Mouse (Mus musculus): ENCODE results near the gene Tcp1. TPM values are rescaled to one million over a fixed set of nuclear protein-coding genes. Genes with fewer than 3 reads are reported as not detected.

Tcp1 gene
- 90.3 and 93.7 TPM in 2 replicates for total RNA-seq (2023)

DNA sequence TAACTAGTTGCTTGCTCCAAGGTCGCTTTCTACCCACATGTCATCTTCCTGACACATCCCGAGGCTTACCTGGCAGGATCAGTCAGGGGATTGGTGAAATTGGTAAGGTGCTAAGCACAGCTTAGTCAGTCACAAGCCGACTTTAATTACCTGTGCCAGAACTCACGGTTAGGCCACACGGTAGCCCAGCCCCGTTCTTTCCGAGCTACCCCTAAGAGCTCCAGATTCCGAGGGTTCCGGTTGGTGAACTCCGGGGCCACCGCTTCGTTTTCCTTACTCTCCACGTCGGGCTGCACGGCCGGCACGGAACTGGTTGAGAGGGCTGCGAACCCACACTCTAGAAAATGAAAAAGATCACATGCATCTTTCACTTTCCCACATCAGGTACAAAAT lies at the start of gene Tcp1:
Gene Tcp1, plus strand, starts transcription at position 214 of the 393 bp plus-strand sequence.

DNA sequence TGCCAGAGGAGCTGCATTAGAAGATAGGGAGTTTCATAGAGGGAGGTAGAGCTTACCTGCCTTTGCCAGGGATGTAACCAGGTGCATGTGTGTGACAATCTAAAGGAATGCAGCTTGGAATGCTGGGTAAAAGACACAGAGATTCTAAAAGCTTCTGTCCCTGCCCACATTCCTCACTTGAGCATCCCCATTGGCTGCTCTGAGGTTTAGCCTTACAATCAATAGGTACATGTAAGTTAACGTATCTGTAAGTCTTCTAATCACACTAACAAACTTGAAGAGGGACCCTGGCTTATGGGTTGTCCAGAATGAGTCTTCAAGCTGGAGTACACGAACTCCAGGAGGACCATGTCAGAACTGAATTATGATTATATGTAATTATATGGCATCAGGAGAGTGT lies 47.5 kb upstream of the Tcp1 start, which contains the start of gene Mas1:
Gene Mas1, minus strand, starts transcription at position 101 of the 400 bp plus-strand sequence.

DNA sequence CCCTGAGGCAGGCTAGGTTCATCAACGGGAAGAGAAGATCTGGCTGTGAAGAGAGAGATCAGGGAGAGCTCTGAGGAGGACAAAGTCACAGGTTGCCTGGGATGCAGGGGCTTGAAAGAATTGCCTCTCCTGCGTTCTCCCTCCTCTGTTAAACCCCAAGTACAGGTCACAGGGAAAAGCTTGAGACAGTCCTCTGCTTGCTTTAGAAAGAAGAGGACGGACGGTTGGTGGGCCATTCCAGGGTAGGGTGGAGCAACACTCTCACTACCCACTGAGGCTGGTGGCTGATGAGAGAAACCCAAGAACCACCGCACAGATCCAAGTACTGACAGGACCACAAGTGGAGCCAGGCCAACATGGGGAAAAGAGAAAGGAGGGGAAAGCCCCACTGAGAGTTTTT lies 39.8 kb upstream of the Tcp1 start, which contains the start of gene Mrgprh:
Gene Mrgprh, plus strand, starts transcription at position 301 of the 400 bp plus-strand sequence.

DNA sequence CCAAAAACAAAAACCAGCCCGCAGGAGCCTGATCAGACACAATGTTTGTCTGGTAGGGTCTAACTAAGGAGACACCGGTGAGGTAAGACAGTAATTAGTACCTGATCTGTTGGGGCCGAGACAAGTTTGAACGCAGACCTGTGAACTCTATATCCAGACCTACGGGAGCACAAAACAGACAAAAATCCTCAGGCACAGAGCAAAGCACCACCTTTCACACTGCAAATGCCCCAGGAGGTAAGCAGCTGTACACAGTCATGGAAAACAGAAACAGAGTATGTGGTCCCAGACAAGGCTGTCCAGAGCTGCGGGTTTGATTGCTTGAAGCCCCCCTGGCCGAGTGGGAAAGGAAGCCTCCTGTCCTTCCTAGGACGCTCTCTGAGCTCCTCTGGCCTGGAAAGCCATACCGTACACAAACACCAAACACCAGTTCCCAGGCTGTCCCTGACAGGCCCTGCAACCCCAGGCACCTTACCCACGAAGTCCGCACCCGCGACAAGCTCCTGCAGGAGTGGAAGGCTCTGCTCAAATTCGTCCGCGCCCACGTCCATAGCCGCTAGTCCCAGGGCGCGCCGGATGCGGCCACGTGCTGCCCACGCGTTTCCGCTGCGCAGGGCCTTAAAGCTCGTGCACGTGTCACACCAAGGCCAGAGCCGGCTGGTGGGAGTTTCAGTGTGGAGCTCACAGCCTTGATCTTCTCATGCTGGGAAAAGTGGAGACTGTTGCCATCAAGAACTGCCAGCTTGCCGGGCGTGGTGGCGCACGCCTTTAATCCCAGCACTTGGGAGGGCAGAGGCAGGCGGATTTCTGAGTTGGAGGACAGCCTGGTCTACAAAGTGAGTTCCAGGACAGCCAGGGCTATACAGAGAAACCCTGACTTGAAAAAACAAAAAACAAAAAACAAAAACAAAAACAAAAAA lies 5.9 kb upstream of the Tcp1 start, which contains the start of gene Pnldc1:
Gene Pnldc1, minus strand, starts transcription at position 870 of the 920 bp plus-strand sequence.

DNA sequence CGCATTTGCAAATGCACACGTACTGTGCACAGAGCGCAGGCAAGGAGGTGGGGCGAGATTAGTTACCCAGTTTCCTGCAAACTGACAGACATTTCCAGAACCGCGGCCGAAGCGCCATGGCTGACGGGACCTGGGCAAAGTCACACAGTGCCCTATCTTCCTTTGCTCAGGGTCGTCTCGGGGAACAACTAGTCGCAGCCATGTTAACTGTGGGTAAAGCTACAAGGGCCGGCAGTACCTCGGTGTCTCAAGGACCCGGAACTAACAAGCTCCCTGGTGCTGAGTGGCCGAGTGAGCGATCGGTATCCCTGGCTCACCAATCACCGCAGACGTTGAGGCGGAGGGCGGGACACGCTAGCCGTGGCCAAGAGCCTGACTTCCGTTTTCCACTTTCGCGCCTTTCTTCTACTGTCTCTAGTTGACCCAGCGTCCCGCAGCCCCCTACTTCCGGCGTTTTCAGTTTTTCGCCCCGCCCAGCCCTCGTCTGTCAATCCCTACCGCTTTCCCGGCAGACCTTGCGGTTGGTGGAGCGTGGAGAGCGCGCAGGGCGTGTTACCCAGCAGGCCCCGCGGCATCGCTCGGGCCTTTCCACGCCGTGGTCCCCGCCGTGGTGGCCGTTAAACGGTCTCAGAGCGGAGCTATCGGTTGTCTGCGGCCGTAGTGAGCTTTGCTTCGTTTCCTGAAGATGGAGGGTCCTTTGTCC lies 531 bp downstream of the Tcp1 start, which contains the start of gene Mrpl18:
Gene Mrpl18, minus strand, starts transcription at position 465 of the 703 bp plus-strand sequence.

DNA sequence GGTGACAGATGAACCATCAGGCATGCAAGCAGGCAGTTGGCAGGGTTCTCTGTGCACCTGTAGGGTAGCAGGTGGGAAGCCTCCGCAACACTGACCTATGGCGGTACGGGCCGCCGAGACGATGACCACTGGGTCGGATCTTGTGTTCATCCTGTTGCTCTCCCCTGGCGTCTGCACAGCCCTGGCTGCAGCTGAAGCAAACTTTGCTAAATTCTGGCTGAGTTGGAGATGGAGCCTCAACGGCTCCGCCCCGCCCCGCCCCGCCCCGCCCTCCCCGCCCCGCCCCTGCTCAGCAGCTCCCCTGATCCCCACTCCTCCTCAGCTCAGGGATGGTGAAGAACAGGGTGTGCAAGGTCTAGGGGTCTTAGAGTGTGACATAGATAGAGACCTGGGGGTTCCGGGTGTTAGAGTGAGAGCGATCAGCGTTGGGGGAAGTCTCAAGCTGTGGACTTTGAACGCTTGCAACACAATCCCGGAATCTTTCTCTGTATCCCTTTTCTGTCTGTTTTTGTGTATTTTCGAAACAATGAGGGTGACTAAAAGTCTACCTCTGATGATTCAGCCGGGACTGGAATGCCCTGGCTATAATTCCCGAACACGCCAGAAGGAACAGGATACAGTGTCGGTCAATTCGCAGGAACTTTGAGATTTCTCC lies 24.8 kb downstream of the Tcp1 start, which contains the start of gene Acat3:
Gene Acat3, minus strand, starts transcription at position 450 of the 655 bp plus-strand sequence.

DNA sequence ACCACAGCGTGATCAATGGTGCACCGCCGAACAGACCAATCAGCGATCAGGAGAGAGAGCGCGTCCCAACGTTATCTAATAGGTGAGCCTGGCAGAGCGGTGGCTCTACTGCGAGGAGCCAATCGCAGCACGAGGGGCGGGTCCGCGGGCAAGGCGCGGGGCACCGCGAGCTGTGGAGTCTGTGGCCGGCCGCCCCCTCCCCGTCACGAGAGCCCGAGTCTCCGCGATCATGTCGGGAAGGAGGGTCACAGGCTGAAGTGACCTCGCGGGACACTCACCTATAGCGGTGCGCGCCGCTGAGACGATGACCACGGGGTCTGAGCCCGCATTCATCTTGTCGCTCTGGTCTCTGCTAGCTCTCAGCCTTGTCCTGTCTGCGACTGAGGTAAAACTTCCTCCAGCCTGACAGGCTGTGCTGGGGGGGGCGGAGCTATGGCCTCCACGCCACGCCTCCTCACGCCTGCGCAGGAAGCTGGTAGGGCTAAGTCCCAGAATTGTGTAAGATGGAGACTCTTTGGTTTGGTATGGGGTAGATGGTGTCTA lies 44.9 kb downstream of the Tcp1 start, which contains the start of gene Acat2:
Gene Acat2, minus strand, starts transcription at position 417 of the 543 bp plus-strand sequence.

Other genes with a start within 250 kb of the Tcp1 start
- gene Slc22a1, start 239.9 kb upstream of the Tcp1 start, total RNA-seq (2023): not detected in 2 replicates
- 25.6 and 28.2 TPM in 2 replicates for gene Igf2r, start 146.0 kb upstream of the Tcp1 start, total RNA-seq (2023)
- not detected in 2 replicates for gene Mas1, start 47.6 kb upstream of the Tcp1 start, total RNA-seq (2023)
- not detected in 2 replicates for gene Mrgprh, start 39.7 kb upstream of the Tcp1 start, total RNA-seq (2023)
- gene Pnldc1, start 5.5 kb upstream of the Tcp1 start, total RNA-seq (2023): not detected in 2 replicates
- gene Mrpl18, start 644 bp downstream of the Tcp1 start, total RNA-seq (2023): 43.5 and 47.2 TPM in 2 replicates
- not detected in 2 replicates for gene Acat3, start 24.9 kb downstream of the Tcp1 start, total RNA-seq (2023)
- gene Acat2, start 45.0 kb downstream of the Tcp1 start, total RNA-seq (2023): 5.7 and 6.4 TPM in 2 replicates
- 73.5 and 94.9 TPM in 2 replicates for gene Wtap, start 78.5 kb downstream of the Tcp1 start, total RNA-seq (2023)
- 82.3 and 118 TPM in 2 replicates for gene Sod2, start 91.1 kb downstream of the Tcp1 start, total RNA-seq (2023)
- 0.41 and 1.5 TPM in 2 replicates for gene Gpr31b, start 136.6 kb downstream of the Tcp1 start, total RNA-seq (2023)
- not detected in 2 replicates for gene Tcp10b, start 145.4 kb downstream of the Tcp1 start, total RNA-seq (2023)
- gene Unc93a, start 216.1 kb downstream of the Tcp1 start, total RNA-seq (2023): 2.1 TPM in 2 replicates